Mouse (Mus musculus) liver, embryonic 15.5 days (tissue): ENCODE measurements around the gene Prokr2. TPM values are rescaled to one million over a fixed set of nuclear protein-coding genes. Genes with fewer than 3 reads are reported as not detected.
A peak's percentile ranks its signal among the peaks of the same experiment; 100 is the strongest.

Source experiments
- ATAC-seq: fragments of 200-750 bp; cut with Nextera tagmentation; 2 replicates; pipeline ENCODE4 v1.8.0; 2017; ENCODE audit warnings: moderate number of reproducible peaks, mild to moderate bottlenecking, moderate library complexity; ENCODE audit not compliant: insufficient read depth
- H3K27ac ChIP-seq: fragments of 300-500 bp; sonication (generic); replicated peaks from 2 replicates; pipeline ENCODE4 v1.5.1; 2015; ENCODE audit warnings: mild to moderate bottlenecking, inconsistent platforms
- H3K27me3 ChIP-seq: fragments of 300-500 bp; sonication (generic); 2 replicates; pipeline ENCODE4 v1.6.1; 2015; ENCODE audit warnings: mild to moderate bottlenecking, inconsistent platforms
- H3K36me3 ChIP-seq: fragments of 300-500 bp; sonication (generic); replicated peaks from 2 replicates; pipeline ENCODE4 v1.6.1; 2015; ENCODE audit warnings: moderate library complexity, mild to moderate bottlenecking, inconsistent platforms
- H3K4me1 ChIP-seq: fragments of 300-500 bp; sonication (generic); replicated peaks from 2 replicates; pipeline ENCODE4 v1.6.1; 2015; ENCODE audit warnings: inconsistent platforms
- H3K4me2 ChIP-seq: fragments of 300-500 bp; sonication (generic); 2 replicates; pipeline ENCODE4 v1.6.1; 2015; ENCODE audit warnings: moderate library complexity, mild to moderate bottlenecking, inconsistent platforms
- H3K4me3 ChIP-seq: fragments of 300-500 bp; sonication (generic); replicated peaks from 2 replicates; pipeline ENCODE4 v1.5.1; 2015; ENCODE audit warnings: mild to moderate bottlenecking, inconsistent platforms
- H3K9ac ChIP-seq: fragments of 300-500 bp; sonication (generic); 2 replicates; pipeline ENCODE4 v1.6.1; 2015; ENCODE audit warnings: moderate library complexity, mild to moderate bottlenecking, inconsistent platforms
- H3K9me3 ChIP-seq: fragments of 300-500 bp; sonication (generic); replicated peaks from 2 replicates; pipeline ENCODE4 v1.6.1; 2016; ENCODE audit warnings: inconsistent platforms
- WGBS: fragments of 180-500 bp; shearing (Covaris S2); methylation state at CpG from one replicate; pipeline ENCODE4 v1.1.7; 2015; ENCODE audit warnings: mixed read lengths; ENCODE audit not compliant: insufficient replicate concordance; 5-methylcytosine and 5-hydroxymethylcytosine counted together
- polyA plus RNA-seq: library from polyadenylated mRNA; unstranded; fragments of >200 nt; fragmentation: Nextera tagmentation; extraction: Ambion mirVana; gene quantifications from 2 replicates; pipeline ENCODE4 v1.2.1, GENCODE M21; 2015

Gene Prokr2
- polyA plus RNA-seq, 1 experiment from 2014 or later: 0.15 TPM

- H3K4me2 ChIP-seq: peak overlapping the region; percentile 62
- 2% methylated on average over 31 of the region's 31 CpGs for WGBS
- H3K4me3 ChIP-seq: peak overlapping the region; percentile 38
- no peak for ATAC-seq
- no peak overlapping the region for H3K27ac ChIP-seq
- H3K4me1 ChIP-seq: no peaks in the 10 kb centered on the region
- H3K27me3 ChIP-seq: peaks cover 50% of the 10 kb centered on the region
- H3K9ac ChIP-seq: no peak overlapping the region
- no peaks in the 10 kb centered on the region for H3K9me3 ChIP-seq
- H3K36me3 ChIP-seq: no peaks in the 10 kb centered on the region
Measured at GRCm38 (mm10) chr2:132384511-132385193, 595 bp downstream of the Prokr2 start.

- H3K4me1 ChIP-seq: no peaks in the 10 kb centered on the region
- H3K9me3 ChIP-seq: no peaks in the 10 kb centered on the region
- no peaks in the 10 kb centered on the region for H3K36me3 ChIP-seq
- peaks cover 50% of the 10 kb centered on the region for H3K27me3 ChIP-seq
- H3K4me2 ChIP-seq: no peak overlapping the region
- no peak overlapping the region for H3K27ac ChIP-seq
- H3K4me3 ChIP-seq: no peak overlapping the region
- WGBS: 35% methylated on average over 2 of the region's 2 CpGs
- no peak for ATAC-seq
- no peak overlapping the region for H3K9ac ChIP-seq
Measured at GRCm38 (mm10) chr2:132382308-132382707, 2.9 kb downstream of the Prokr2 start.

- Histone ChIP-seq H3K9ac (no peak overlapping the region), H3K27me3 (peaks cover 26% of the 10 kb centered on the region), H3K4me1 (no peaks in the 10 kb centered on the region), H3K36me3 (no peaks in the 10 kb centered on the region), H3K9me3 (no peaks in the 10 kb centered on the region), H3K27ac (no peak overlapping the region), H3K4me2 (no peak overlapping the region), H3K4me3 (no peak overlapping the region)
- WGBS: 35% methylated on average over 4 of the region's 4 CpGs
- ATAC-seq: no peak
Measured at GRCm38 (mm10) chr2:132379690-132380089, 5.6 kb downstream of the Prokr2 start.

GRCm38 (mm10) chr2:132378602-132379150 lies 6.6 kb downstream of the Prokr2 start:
- H3K4me2 ChIP-seq: no peak overlapping the region
- WGBS: 39% methylated on average over 10 of the region's 10 CpGs
- ATAC-seq: no peak

GRCm38 (mm10) chr2:132377436-132377835 lies 7.8 kb downstream of the Prokr2 start:
- Histone ChIP-seq H3K4me2 (no peak overlapping the region), H3K4me1 (no peaks in the 10 kb centered on the region), H3K36me3 (no peaks in the 10 kb centered on the region), H3K27ac (no peak overlapping the region), H3K4me3 (no peak overlapping the region), H3K9ac (no peak overlapping the region), H3K27me3 (peaks cover 6% of the 10 kb centered on the region; the same call in 1 of the 2 replicates), H3K9me3 (no peaks in the 10 kb centered on the region)
- WGBS: 65% methylated on average over 2 of the region's 2 CpGs
- no peak for ATAC-seq

More at GRCm38 (mm10) chr2:132378602-132379150, 6.6 kb downstream of the Prokr2 start:
- Histone ChIP-seq H3K4me1 (no peaks in the 10 kb centered on the region), H3K27ac (no peak overlapping the region), H3K9ac (no peak overlapping the region), H3K9me3 (no peaks in the 10 kb centered on the region), H3K36me3 (no peaks in the 10 kb centered on the region), H3K4me3 (no peak overlapping the region), H3K27me3 (peaks cover 18% of the 10 kb centered on the region)

GRCm38 (mm10) chr2:132375721-132376120 lies 9.5 kb downstream of the Prokr2 start:
- H3K36me3 ChIP-seq: no peaks in the 10 kb centered on the region
- H3K27me3 ChIP-seq: no peaks in the 10 kb centered on the region
- no peaks in the 10 kb centered on the region for H3K9me3 ChIP-seq
- no peaks in the 10 kb centered on the region for H3K4me1 ChIP-seq
- no peak overlapping the region for H3K4me3 ChIP-seq
- H3K9ac ChIP-seq: no peak overlapping the region
- WGBS: 52% methylated on average over 3 of the region's 3 CpGs
- ATAC-seq: no peak
- no peak overlapping the region for H3K4me2 ChIP-seq
- H3K27ac ChIP-seq: no peak overlapping the region

GRCm38 (mm10) chr2:132375135-132375534 lies 10.1 kb downstream of the Prokr2 start:
- no peak overlapping the region for H3K27ac ChIP-seq
- H3K36me3 ChIP-seq: no peaks in the 10 kb centered on the region
- no peaks in the 10 kb centered on the region for H3K9me3 ChIP-seq
- no peaks in the 10 kb centered on the region for H3K27me3 ChIP-seq
- no peaks in the 10 kb centered on the region for H3K4me1 ChIP-seq
- no peak overlapping the region for H3K4me2 ChIP-seq
- H3K4me3 ChIP-seq: no peak overlapping the region
- 56% methylated on average over 9 of the region's 9 CpGs for WGBS
- no peak for ATAC-seq
- no peak overlapping the region for H3K9ac ChIP-seq

GRCm38 (mm10) chr2:132373748-132374147 lies 11.5 kb downstream of the Prokr2 start:
- Histone ChIP-seq H3K4me1 (no peaks in the 10 kb centered on the region), H3K9me3 (no peaks in the 10 kb centered on the region), H3K27ac (no peak overlapping the region), H3K4me2 (no peak overlapping the region), H3K9ac (no peak overlapping the region), H3K27me3 (no peaks in the 10 kb centered on the region), H3K4me3 (no peak overlapping the region), H3K36me3 (no peaks in the 10 kb centered on the region)
- ATAC-seq: no peak
- 43% methylated on average over 17 of the region's 17 CpGs for whole genome bisulfite sequencing

- Histone ChIP-seq H3K4me2 (no peak overlapping the region), H3K4me1 (no peaks in the 10 kb centered on the region), H3K4me3 (no peak overlapping the region), H3K27ac (no peak overlapping the region), H3K36me3 (no peaks in the 10 kb centered on the region), H3K9me3 (no peaks in the 10 kb centered on the region), H3K9ac (no peak overlapping the region), H3K27me3 (no peaks in the 10 kb centered on the region)
- WGBS: 10% methylated on average over 3 of the region's 3 CpGs
- no peak for ATAC-seq
Measured at GRCm38 (mm10) chr2:132368433-132368832, 16.8 kb downstream of the Prokr2 start.

GRCm38 (mm10) chr2:132343846-132344245 lies 41.4 kb downstream of the Prokr2 start:
- Histone ChIP-seq H3K4me1 (no peaks in the 10 kb centered on the region), H3K4me3 (no peak overlapping the region), H3K27me3 (no peaks in the 10 kb centered on the region), H3K27ac (no peak overlapping the region), H3K9ac (no peak overlapping the region), H3K4me2 (no peak overlapping the region), H3K9me3 (no peaks in the 10 kb centered on the region), H3K36me3 (no peaks in the 10 kb centered on the region)
- 71% methylated on average over 11 of the region's 11 CpGs for WGBS
- ATAC-seq: no peak

GRCm38 (mm10) chr2:132341293-132341692 lies 44.0 kb downstream of the Prokr2 start:
- no peak for ATAC-seq
- Histone ChIP-seq H3K27me3 (no peaks in the 10 kb centered on the region), H3K4me1 (no peaks in the 10 kb centered on the region), H3K9me3 (no peaks in the 10 kb centered on the region), H3K4me2 (no peak overlapping the region), H3K27ac (no peak overlapping the region), H3K9ac (no peak overlapping the region), H3K4me3 (no peak overlapping the region), H3K36me3 (no peaks in the 10 kb centered on the region)
- 64% methylated on average over 3 of the region's 3 CpGs for WGBS

- Histone ChIP-seq H3K36me3 (no peaks in the 10 kb centered on the region), H3K27ac (no peak overlapping the region), H3K4me2 (no peak overlapping the region), H3K27me3 (no peaks in the 10 kb centered on the region), H3K4me1 (no peaks in the 10 kb centered on the region), H3K9ac (no peak overlapping the region), H3K4me3 (no peak overlapping the region), H3K9me3 (no peaks in the 10 kb centered on the region)
- WGBS: 31% methylated on average over 2 of the region's 2 CpGs
- no peak for ATAC-seq
Measured at GRCm38 (mm10) chr2:132340350-132340749, 44.9 kb downstream of the Prokr2 start.
